Mouse (Mus musculus) heart, embryonic 16.5 days (tissue): ENCODE results near the gene Gm7145. TPM values are rescaled to one million over a fixed set of nuclear protein-coding genes. Genes with fewer than 3 reads are reported as not detected.
"Not testable (repeated sequence)": the region's sequence is repeated elsewhere in the genome, so short reads cannot be mapped to it uniquely, and the experiment has no call there.

Experiments used
- ATAC-seq: fragments of 200-750 bp; cut with Nextera tagmentation; replicated peaks from 2 replicates; pipeline ENCODE4 v1.8.0; 2017; ENCODE audit warnings: moderate number of reproducible peaks; ENCODE audit not compliant: insufficient read depth, low FRiP score; ENCODE audit errors: extremely low read depth
- H3K27ac ChIP-seq: fragments of 300-500 bp; sonication (generic); 2 replicates; pipeline ENCODE4 v1.5.1; 2014; ENCODE audit warnings: mild to moderate bottlenecking, low read length, control low read depth, moderate library complexity
- H3K27me3 ChIP-seq: fragments of 300-500 bp; sonication (generic); 2 replicates; pipeline ENCODE4 v1.6.1; 2014; ENCODE audit warnings: low read length, mixed read lengths; ENCODE audit not compliant: control insufficient read depth, insufficient read depth
- H3K36me3 ChIP-seq: fragments of 300-500 bp; sonication (generic); 2 replicates; pipeline ENCODE4 v1.6.1; 2014; ENCODE audit not compliant: control insufficient read depth, insufficient read depth
- H3K4me1 ChIP-seq: fragments of 300-500 bp; sonication (generic); 2 replicates; pipeline ENCODE4 v1.6.1; 2014; ENCODE audit warnings: low read length, mixed read lengths; ENCODE audit not compliant: control insufficient read depth, insufficient read depth
- H3K4me2 ChIP-seq: fragments of 300-500 bp; sonication (generic); 2 replicates; pipeline ENCODE4 v1.6.1; 2014; ENCODE audit warnings: low read depth, mild to moderate bottlenecking, control low read depth, low read length
- H3K4me3 ChIP-seq: fragments of 300-500 bp; sonication (generic); 2 replicates; pipeline ENCODE4 v1.5.1; 2014; ENCODE audit warnings: mild to moderate bottlenecking, control low read depth, low read length
- H3K9ac ChIP-seq: fragments of 300-500 bp; sonication (generic); 2 replicates; pipeline ENCODE4 v1.6.1; 2014; ENCODE audit warnings: low read length, control low read depth
- H3K9me3 ChIP-seq: fragments of 300-500 bp; sonication (generic); replicated peaks from 2 replicates; pipeline ENCODE4 v1.6.1; 2016; ENCODE audit warnings: low read length; ENCODE audit not compliant: control insufficient read depth
- WGBS: fragments of 180-500 bp; shearing (Covaris S2); extraction: QIAGEN DNeasy Blood & Tissue Kit; methylation state at CpG from one replicate; pipeline ENCODE4 v1.1.7; 2014; 5-methylcytosine and 5-hydroxymethylcytosine counted together
- polyA plus RNA-seq: library from polyadenylated mRNA; unstranded; fragments of >200 nt; fragmentation: Nextera tagmentation; extraction: Ambion mirVana; gene quantifications from 2 replicates; pipeline ENCODE4 v1.2.1, GENCODE M21; 2015

Gm7145 gene
- not detected in 2 replicates for polyA plus RNA-seq

- H3K9me3 ChIP-seq, result no peaks in the 10 kb centered on the region; the same call in 1 of the 2 replicates
- no peak within 1 kb of the TSS for H3K27ac ChIP-seq
- H3K4me2 ChIP-seq, result no peak within 1 kb of the TSS
- H3K4me3 ChIP-seq, result no peak within 1 kb of the TSS
- no peaks in the 10 kb centered on the region for H3K4me1 ChIP-seq
- no peaks in the 10 kb centered on the region for H3K27me3 ChIP-seq
- H3K9ac ChIP-seq, result no peak within 1 kb of the TSS
- H3K36me3 ChIP-seq, result no peaks in the 10 kb centered on the region
- no peak for ATAC-seq
- WGBS, result 60% methylated on average over 4 of the region's 4 CpGs
Observed at GRCm38 (mm10) chr1:117965639-117966038, at the start of gene Gm7145. TSS of gene Gm7145 (plus strand) at chr1:117965939.

GRCm38 (mm10) chr1:117927715-117928114 is 38.0 kb upstream of the Gm7145 start, which contains the start of gene Gm28168:
TSS of gene Gm28168 (plus strand) at chr1:117928015.
- H3K9ac ChIP-seq, H3K27ac ChIP-seq, H3K27me3 ChIP-seq, H3K4me2 ChIP-seq, H3K4me3 ChIP-seq, H3K36me3 ChIP-seq, ATAC-seq, H3K4me1 ChIP-seq, H3K9me3 ChIP-seq: not testable (repeated sequence)
- WGBS, result 8% methylated on average over 1 of the region's 1 CpGs

DNA sequence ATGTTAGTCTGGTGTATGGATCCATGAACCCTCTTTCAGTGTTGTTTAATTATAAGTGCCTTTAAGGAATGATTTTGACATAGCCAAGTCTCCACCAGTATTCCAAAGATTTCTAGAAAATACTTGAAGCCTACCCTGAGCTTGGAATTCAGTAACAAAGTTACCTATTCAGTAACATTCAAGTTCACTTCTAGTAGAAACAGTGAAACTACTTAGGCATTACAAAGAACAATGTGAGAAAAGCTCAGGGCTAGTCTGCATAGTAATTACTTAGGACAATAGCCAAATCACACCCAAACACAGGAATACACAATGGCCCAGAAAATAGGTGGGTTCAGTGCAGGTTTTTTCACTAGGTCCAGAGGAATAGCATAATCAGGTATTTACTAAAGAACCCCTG is 38.1 kb downstream of the Gm7145 start:
- not testable (repeated sequence) for ATAC-seq, H3K4me2 ChIP-seq, H3K4me3 ChIP-seq, H3K4me1 ChIP-seq, H3K9me3 ChIP-seq, H3K9ac ChIP-seq, H3K36me3 ChIP-seq, H3K27me3 ChIP-seq, H3K27ac ChIP-seq

- H3K27me3 ChIP-seq, H3K9ac ChIP-seq, ATAC-seq, H3K4me3 ChIP-seq, H3K36me3 ChIP-seq, H3K9me3 ChIP-seq, H3K4me1 ChIP-seq, H3K27ac ChIP-seq, H3K4me2 ChIP-seq: not testable (repeated sequence)
- 28% methylated on average over 8 of the region's 8 CpGs for WGBS
Observed at GRCm38 (mm10) chr1:118012736-118013135, 47.0 kb downstream of the Gm7145 start.

Other genes starting within 250 kb of the Gm7145 start
- not detected in 2 replicates for gene B020011L13Rik, start 184.8 kb upstream of the Gm7145 start, polyA plus RNA-seq
- not detected in 2 replicates for gene Gm28360, start 135.9 kb upstream of the Gm7145 start, polyA plus RNA-seq
- not detected in 2 replicates for gene Gm28168, start 37.9 kb upstream of the Gm7145 start, polyA plus RNA-seq
- gene Gm29106, start 210.6 kb downstream of the Gm7145 start, polyA plus RNA-seq, result 0.05 TPM in 1 of 2 replicates, not detected in the other